Mouse (Mus musculus) gastrocnemius, adult 18-20 months (tissue): ENCODE results near the gene Eml3. TPM values are rescaled to one million over a fixed set of nuclear protein-coding genes. Genes with fewer than 3 reads are reported as not detected.

Experiments
- DNase-seq: peaks from one replicate; pipeline ENCODE4 v3.0.0; 2021; ENCODE audit warnings: low spot score
- total RNA-seq, 2 experiments: library from RNA; stranded (reverse); gene quantifications; 2 replicates each; pipeline ENCODE4 v1.2.3; 2021

Gene Eml3
- total RNA-seq, 2 experiments from 2014 or later, result 3.1 to 4.5 TPM

DNA sequence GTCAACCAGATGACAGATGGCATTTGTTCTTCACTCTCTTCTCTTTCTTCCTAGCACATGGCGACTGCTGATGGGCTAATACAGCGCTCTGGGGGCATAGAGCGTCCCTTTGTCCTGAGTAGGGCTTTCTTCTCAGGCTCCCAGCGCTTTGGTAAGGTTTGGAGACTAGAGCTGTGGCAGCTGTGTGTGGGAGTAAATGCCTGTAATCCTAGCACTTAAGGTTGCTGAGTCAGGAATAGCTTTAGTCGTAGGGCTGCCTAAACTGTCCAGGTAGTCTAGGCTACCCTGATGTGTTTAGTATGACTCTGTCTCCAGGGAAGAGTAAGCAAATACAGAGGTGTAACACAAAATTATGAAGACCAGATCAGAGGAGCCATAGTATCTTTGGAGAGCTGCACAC is 17.5 kb upstream of the Eml3 start:
- DNase-seq, result no peak

DNA sequence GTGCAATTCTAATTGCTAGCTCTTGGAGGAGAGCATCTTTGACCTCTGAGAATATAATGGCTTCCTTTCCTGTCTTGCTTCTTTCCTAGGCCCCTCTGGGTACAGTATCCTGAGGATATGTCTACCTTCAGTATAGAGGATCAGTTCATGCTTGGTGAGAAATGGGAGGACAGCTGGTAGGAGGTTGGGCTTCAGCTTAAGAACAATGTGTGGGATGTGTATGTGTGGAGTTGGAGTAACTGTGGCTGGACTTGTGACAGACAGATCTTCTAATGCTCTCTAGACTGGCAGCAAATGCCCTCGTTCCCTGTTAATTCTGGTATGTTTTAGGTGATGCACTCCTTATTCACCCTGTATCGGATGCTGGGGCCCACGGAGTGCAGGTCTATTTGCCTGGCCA is 15.1 kb upstream of the Eml3 start:
- no peak for DNase-seq

DNA sequence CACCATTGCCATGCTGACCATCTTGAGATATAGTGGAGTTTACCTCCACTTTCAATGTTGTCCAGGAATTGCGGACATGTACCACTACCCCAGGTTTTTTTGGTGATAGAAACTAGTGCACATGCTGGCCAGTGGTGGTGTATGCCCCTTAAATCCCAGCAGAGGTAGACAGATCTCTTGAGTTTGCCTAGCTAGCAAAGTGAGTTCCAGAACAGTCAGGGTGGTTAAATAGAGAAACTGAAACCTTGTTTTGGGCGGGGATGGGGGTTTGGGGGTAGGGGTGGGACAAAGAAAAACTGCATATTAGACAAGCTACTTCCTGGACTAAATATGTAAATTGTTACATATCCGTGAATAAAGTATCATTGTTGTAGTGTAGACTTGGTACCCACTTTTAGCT is 10.4 kb upstream of the Eml3 start:
- DNase-seq, result no peak

DNA sequence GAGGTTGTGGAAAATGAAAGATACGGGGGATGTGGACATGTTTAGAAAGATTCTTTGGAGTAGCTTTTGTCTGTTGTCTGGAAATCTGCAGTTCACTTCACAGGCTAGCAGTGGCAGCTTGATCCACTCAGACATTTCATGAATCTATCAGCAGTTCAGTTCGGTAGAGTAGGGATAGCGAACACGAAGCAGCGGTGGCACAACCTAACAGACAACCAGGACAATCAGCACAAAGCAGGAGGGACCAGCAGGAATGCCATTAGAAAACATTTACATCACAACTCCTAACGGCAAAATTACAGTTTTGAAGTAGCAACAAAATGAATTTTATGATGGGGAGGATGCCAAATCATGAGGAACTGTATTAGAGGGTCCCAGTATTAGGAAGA is 9.7 kb upstream of the Eml3 start:
- no peak for DNase-seq

DNA sequence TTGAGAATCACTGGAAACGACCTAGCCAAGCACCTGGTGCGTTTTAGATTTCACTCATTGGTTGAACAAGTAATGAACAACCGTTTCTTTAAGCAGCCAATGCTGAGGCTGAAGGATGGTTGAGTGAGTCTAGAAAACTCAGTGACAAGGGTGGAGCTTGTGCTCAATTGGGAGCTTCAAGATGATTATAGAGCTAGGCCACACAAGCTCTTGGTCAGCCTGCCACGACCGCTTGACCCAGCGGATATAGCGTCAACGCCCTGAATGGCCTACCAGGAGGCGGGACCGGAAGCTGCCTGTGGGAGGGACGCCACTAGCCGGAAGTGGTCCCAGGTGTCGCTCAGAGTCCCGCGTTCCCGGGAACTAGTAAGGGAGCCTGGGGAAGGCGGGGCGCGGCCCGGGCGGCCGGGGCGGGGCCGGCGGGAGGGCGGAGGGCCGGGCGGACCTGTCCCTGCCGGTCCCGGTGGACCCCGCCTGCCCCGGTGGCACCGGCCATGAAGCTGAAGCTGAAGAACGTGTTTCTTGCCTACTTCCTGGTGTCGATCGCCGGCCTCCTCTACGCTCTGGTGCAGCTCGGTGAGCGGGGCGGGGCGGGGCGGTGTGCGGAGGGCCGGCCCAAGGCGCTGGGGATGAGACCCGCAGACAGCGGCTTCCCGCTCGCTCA is 9.1 kb upstream of the Eml3 start, which contains the start of gene B3gat3:
Gene B3gat3 (plus strand): TSS at position 302 of the 664 bp plus-strand sequence.
- DNase-seq, result peak; percentile 97

DNA sequence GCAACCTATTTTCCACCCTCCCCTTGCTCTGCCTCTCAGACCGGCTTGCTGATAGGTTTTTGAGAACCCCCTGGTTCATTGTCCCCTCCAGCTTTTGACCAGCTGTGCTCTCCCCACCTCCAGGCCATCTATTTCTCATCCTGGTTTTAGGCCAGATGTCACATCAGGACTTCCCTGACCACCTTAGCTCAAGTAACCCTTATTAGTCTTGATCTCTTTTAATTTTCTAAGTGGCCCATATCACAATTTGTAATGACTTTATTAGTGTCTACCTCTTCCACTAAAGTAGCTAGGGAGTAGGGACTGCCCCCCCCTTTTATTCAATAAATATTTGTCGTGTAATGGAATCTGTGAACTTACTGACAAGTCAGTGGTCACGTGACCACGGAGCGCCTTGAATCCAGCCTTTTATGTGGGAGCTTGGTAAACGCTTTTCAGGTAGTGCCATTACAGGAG is 8.5 kb upstream of the Eml3 start:
- DNase-seq, result no peak

DNA sequence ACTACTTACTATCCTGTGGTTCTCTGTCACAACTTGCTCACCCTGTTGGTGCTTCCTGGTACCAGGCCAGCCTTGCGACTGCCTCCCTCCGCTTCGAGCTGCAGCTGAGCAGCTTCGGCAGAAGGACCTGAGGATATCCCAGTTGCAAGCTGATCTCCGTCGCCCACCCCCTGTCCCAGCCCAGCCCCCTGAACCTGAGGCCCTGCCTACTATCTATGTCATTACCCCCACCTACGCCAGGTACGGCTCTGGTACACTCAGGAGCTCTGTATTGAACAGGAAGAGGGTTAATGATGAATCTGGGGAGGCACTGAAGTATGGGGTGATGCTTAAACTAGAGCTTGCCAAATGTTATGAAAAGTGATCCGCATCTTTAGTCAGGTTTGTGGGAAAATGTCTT is 7.6 kb upstream of the Eml3 start:
- no peak for DNase-seq

DNA sequence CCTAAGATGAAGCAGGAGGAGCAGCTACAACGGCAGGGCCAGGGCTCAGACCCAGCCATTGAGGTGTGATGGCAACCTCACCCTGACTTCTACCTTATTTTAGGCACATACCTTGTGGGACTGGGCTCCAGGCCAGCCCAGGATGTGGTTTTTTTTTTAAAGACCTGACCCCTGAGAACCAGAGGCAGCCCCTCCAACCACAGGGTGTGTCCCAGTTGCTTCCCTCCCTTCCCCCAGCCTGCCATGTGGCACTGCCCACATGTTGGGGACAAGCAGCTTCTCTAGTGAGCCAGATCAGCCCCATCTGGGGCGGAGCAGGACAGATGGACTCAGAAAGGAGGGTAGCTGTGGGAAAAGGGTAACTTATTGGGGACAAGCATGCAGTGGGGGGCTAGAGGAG is 2.6 kb upstream of the Eml3 start:
- DNase-seq, result no peak

DNA sequence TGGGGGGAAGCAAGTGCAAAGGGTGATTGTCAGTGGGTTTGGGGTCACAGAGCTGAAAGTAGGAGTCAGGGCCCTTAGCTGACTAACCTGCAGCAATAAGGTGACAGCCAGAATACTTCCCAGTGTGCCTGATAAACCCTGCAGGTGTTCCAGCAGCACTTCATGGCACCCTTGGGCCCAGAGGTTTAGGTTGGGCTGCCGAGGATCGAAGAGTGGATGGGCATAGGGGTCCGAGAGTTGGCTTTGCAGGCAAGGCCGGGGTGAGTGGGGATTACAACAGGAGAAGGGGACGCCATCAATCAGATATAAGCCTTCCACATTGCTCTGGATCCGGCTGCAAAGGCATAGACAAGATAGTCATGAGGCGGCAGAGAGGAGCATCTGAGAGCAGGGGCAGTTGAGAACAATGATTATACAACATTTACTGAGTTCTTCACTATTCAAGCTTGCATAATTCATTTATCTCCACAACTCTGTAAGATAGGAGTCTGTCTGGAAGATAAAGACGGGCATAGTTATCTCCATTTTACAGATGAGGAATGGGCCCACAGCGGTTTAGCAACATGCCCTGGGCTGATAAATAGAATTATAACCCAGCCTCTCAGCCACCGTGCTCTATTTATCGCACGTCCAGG is 1.3 kb upstream of the Eml3 start:
- no peak for DNase-seq

DNA sequence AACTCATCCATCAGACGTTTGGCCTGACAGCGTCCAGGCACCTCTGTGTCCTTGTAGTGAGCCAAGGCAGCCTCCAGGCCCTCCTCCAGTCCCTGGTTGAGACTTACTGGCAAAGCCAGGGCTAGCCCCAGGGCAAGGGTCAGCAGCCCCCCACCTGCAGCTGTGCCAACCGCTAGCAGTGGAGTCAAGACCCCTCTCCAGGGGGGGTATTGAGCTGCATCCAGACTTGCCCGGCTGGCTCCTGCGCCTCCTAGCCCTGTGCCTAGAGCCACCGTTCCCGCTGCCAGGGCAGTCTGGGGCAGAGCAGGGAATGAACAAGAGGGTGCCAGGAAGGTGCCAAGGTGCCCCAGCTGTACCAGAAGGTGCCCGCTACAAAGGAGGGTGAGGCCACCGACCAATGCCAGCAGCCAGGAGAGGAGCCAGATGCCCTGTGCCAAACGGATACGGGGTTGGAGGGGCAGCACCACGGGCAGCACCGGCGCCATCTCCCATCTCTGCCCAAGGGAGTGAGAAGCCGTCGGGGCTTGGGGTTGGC is 596 bp upstream of the Eml3 start:
- no peak for DNase-seq

DNA sequence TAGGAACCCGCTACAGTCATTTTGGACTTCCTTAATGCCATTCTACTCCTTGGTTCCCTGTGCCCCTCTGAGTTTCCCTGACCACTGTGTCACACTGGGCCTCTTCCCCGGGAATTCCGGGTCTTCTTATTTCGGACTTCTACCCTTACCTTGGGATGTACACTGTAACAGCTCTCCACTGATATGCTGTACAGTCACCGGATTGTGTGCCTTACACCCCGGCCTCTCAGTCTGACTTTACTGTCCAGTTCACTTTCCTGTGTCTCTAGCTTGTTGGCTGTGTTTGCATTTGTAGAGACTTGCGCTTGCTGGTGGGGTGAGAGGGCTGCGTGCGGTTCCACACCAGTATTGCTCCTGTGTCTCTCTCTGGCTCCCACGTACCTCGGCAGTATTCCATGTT is 765 bp downstream of the Eml3 start:
- no peak for DNase-seq

DNA sequence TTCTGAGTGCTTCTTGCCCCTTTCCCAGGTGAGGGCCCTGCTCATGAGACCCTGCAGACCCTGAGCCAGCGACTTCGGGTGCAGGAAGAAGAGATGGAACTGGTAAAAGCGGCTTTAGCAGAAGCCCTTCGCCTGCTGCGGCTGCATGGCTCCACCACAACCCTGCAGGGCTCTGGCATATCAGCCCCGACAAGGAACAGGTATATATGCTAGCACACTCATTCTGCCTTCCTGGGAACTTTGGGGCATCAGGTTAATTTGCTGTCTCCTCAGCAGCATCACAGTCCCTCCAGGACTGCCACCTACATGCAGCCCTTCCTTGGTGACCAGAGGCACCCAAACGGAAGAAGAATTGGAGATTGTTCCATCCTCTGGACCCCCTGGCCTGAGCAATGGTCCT is 1.4 kb downstream of the Eml3 start:
- no peak for DNase-seq

DNA sequence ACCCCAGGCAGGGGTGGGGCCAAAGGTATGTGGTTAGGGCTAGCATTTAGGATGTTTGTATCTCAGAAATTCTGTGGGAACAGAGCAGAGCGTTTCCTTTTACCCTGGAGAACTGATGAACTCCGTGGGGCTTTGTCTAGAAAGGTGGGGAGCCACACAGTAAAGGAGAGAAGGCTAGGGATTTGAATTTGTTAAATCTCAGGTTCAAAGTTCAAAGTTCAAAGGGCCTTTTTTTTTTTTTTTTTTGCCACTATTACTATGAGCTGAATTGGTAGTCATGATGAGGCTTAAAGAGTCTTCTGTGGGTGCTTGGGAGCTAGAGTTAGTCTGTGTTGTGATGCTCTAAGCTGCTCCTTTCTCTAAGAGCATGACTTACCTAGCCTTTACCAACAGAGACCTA is 7.4 kb downstream of the Eml3 start:
- no peak for DNase-seq

DNA sequence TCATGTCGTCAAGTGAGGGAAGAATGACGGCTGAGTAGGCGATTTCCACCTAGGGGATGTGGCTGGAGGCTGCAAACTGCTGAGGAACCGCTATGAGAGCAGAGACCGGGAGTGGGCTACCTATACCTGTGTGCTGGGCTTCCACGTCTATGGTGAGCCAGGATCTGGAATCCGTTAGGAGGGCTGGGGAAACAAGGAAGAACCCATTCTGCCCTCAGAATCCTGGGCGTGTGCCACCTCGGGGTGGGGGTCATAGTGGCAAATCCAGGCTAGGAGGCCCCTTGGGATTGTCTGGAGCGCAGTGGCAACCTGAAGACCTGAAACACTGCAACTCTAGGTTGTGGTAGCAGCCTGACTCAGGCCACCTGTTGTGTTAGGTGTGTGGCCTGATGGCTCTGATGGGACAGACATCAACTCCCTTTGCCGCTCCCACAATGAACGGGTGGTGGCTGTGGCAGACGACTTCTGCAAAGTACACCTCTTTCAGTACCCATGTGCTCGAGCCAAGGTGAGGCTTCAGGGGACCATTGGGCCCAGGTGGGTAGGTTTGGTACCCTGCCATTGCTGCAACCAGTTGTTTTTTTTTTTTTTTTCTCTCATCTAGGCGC is 11.3 kb downstream of the Eml3 start:
- DNase-seq, result no peak

DNA sequence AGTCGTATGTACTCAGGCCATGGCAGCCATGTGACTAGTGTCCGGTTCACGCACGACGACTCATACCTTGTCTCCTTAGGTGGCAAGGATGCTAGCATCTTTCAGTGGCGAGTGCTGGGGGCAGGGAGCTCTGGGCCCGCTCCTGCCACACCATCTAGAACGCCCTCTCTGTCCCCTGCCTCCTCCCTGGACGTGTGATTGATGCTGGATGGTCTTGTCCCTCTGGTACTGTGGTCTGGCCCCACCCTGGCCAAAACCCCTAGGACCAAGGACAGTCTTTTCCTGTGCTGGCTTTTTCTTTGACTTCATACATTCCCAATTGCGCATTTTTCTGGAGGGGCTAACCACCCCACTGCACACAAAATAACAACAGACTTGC is 11.8 kb downstream of the Eml3 start:
- DNase-seq, result no peak

DNA sequence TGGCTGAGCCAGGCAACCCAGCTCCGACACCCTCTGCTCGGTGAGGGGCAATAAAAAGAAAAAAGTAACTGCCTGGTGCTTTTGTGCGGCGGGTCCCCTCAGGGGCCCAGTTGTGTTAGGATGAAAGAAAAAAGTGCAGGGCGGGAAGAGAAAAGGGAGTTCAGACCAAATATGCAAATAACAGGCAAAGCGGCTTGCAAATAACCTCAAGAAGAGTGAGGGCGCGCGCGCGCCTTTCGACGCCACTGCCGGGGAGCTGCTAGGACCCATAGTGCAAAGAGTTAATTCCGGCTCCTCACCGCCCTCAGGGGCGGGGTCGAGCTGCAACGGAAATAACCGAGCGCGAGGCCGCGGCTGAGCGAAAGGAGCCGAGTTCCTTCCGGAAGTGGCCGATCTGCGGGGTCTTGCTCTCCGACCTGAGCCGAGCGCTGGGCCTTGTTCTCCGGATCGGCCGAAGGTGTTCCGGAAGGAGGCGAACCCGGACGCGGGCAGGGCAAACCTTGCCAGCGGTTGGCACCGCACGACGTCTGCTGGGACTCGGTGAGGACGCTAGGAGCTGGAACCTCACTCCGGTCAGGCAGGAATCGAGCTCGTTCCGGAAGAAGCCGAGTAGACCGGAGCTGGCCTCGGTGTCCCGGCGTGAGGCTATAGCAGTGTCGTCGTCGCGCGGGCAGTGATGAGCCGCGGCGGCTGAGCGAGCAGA is 12.3 kb downstream of the Eml3 start, which contains the start of gene Mta2:
Gene Mta2 (plus strand): TSS at position 361 of the 703 bp plus-strand sequence.
- DNase-seq, result peak; percentile 95

DNA sequence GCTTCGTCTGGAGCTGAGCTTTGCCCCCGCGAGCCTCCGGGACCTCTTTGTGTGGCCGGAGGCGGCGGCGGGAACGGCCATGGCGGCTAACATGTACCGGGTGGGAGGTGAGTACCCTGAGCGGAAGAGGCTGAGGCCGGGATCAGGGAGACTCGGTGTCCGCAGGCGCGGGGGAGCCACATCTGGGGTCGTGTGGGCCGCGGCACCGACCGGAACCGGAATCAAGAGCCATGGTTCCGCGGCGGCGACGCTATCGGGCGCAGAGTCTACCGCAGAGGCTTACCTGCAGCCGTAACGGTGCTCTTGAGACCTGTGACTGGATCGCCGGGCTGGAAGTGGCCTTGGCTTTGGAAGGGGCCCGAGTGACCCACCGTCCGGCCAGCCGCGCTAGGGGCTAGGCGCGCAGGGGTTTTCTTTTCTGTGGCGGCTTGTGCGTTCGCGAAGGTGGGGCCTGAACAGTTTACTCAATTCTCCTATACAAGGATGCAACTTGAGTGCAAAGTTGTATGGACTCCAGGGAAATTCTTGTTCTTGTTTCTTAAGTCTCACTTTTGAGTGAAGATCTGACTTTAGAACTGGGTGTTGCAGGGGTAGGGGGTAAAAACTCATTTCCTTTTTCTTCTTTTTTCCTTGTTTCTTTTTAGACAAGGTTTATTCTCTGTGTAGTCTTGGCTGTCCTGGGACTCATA is 13.1 kb downstream of the Eml3 start:
- DNase-seq, result no peak

DNA sequence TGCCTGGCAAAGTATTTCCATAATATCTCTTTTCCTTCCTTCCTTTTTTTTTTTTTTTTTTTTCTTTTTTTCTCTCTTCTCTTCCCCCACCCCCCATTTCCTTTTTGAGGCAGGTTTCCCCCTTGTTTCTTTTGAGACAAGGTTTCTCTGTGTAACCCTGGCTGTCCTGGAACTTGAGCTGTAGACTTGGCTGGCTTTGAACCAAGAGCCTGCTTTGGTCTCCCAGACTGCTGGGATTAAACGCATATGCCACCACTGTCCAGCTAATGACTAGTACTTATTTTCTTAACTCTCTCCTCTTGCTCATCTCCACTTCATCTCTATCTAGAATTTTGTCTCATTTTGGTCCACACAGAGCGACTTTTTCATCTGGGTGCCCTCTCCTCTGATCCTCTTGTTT is 13.7 kb downstream of the Eml3 start:
- DNase-seq, result no peak

DNA sequence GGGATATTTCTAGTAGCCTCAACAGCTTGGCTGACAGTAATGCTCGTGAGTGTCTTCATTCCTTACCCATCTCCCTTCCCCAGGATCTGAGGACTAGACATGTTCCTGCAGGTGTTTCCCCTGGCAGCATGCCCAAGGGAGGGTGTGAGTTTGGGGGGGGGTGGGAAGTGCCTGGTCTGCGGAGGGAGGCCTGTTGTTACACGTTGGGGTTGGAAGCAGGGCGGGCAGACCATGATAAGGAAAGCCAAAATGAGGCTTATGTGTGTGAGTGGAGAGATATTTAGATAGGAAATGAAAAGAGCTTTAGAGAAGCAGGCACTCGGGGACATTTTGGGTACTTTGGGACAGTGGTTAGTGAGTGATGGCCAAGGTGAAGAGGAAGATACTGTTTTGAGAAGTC is 14.7 kb downstream of the Eml3 start:
- no peak for DNase-seq

DNA sequence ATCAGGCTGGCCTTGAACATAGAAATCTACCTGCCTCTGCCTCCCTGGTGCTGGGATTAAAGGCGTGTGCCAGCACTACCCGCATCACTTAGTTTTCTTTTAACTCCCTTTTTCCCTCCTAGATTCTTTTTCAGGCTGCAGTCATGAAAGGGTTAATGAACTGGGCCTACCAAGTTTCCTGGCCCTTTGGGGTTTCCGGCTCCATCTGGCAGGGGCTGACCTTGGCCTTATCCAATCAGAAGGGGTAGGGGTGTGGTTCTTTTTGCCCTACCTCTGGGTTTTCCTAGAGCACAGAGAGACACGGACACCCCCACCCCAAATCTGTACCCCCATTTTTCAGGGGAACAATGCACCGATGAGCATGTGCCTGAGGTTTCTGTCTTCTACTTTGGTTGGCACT is 15.4 kb downstream of the Eml3 start:
- DNase-seq, result peak; percentile 68

DNA sequence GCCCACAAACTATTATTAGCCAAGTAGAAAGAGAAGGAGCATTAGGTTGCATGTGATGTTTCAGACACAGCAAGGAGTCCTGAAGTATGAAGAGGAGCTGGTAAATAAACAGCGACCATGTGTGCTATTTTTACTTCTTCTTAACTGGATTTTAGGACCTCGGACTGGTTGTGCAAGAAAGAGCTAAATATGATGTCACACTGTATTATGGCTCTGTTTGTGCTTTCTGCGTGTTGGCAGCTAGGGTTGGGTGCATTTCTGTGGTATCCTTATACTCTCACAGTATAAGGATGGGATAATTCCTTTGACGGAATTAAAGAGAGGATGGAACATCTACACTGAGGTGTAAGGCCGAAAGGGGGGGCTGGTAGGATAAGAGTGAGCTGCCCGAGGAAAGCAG is 15.9 kb downstream of the Eml3 start:
- no peak for DNase-seq

DNA sequence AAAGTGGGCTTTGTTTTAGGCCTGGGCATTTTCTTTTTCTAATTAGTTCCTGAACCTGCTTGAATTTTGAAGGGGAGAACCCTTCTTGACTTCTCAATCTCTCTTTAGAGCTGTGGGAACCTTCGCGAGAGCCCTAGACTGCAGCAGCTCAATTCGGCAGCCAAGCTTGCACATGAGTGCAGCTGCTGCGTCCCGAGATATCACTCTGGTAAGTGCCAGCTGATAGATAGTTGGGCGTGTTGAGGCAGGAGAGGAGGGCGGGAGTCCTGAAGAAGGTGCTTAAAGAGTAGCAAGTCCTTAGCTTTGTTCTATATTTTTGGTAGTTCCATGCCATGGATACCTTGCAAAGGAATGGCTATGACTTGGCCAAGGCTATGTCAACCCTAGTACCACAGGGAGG is 17.6 kb downstream of the Eml3 start:
- DNase-seq, result no peak
